27 mouse cellular contexts compared by ENCODE assay signal in the genomic region with DNA sequence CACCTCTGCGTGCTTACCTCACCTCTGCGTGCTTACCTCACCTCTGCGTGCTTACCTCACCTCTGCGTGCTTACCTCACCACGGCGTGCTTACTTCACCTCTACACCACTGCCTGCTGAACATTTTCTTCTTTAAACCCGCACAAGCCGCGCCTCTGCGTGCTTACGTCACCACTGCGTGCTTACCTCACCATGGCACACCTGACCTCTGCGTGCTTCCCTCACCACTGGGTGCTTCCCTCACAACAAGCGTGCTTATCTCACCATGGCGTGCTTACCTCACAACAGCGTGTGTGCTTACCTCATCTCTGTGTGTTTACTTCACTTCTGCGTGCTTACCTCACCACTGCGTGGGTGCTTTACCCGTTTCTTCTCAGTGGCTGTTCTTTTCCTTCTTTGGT.
DNase-seq lines count a peak whose midpoint lies in the region; ATAC-seq and TF ChIP-seq lines count a peak whose summit lies in the region.
"Had no signal": no experiment of that assay in that cellular context is flagged by ENCODE, and none has a peak within 500 bp of the region (broad histone marks: within the 10 kb centered on the region; RNA-seq: fewer than 3 reads in every experiment).

No protein-coding gene starts in this region.

- DNase-seq in testis, postnatal 10 days (ENCODE audit: low spot score), result no peak
- peak; percentile 29 for DNase-seq in ZHBTc4 (ENCODE audit: low read depth, low spot score)
- no peak for DNase-seq in retina, embryonic 14.5 days (ENCODE audit: low spot score)
- DNase-seq in lung, postnatal 14 days, result no peak
- DNase-seq: adrenal gland, adult 8-10 months; adrenal gland, postnatal 25 days; cerebellum, adult 11-12 months; cerebellum, adult 8-10 months; cerebellum, postnatal 10 days; cerebellum, postnatal 36 days; embryo, embryonic 11 days; gastrocnemius, postnatal 25 days; heart, adult 18-20 months; heart, postnatal 14 days; heart, postnatal 4 days had no signal

- no peak overlapping the region for H3K27ac ChIP-seq in testis, adult 2 months (ENCODE audit: control insufficient read depth, insufficient read depth, low read depth, low read length)
- H3K27ac ChIP-seq: embryonic facial prominence, embryonic 10.5 days; embryonic facial prominence, embryonic 13.5 days; forebrain, embryonic 12.5 days; forebrain, embryonic 15.5 days; heart, embryonic 10.5 days; heart, embryonic 13.5 days; hindbrain, embryonic 14.5 days; hindbrain, postnatal 0 days had no signal

- 0 out of 2 replicates have a peak, but pooled peaks cover 3% of the 10 kb centered on the region for H3K9me3 ChIP-seq in megakaryocyte, embryonic 14.5 days
- H3K9me3 ChIP-seq: embryonic facial prominence, embryonic 10.5 days; embryonic facial prominence, embryonic 13.5 days; forebrain, embryonic 12.5 days; forebrain, embryonic 15.5 days; heart, embryonic 10.5 days; heart, embryonic 13.5 days had no signal

- no peaks in the 10 kb centered on the region for H3K27me3 ChIP-seq in megakaryocyte, embryonic 14.5 days (replicated peaks)
- no peaks in the 10 kb centered on the region for H3K27me3 ChIP-seq in testis, adult 2 months (ENCODE audit: control insufficient read depth, insufficient read depth, low read length)
- H3K27me3 ChIP-seq: embryonic facial prominence, embryonic 13.5 days; forebrain, embryonic 12.5 days; forebrain, embryonic 15.5 days; heart, embryonic 13.5 days had no signal

- TF ChIP-seq POLR2A in testis, adult 2 months (IDR thresholded peaks at IDR 0.05; ENCODE audit: control insufficient read depth, low read depth, low read length), result no peak

- no peak for ATAC-seq in megakaryocyte, adult 5-6 weeks (ENCODE audit: poor library complexity, severe bottlenecking)
- ATAC-seq: forebrain, embryonic 15.5 days; hindbrain, postnatal 0 days had no signal

- TF ChIP-seq CTCF in testis, adult 2 months (IDR thresholded peaks at IDR 0.05; ENCODE audit: control insufficient read depth, insufficient read depth, insufficient replicate concordance, low read depth, low read length), result no peak

- no peaks in the 10 kb centered on the region for H3K4me1 ChIP-seq in megakaryocyte, embryonic 14.5 days
- no peaks in the 10 kb centered on the region for H3K4me1 ChIP-seq in testis, adult 2 months (ENCODE audit: control insufficient read depth, insufficient read depth, low read length)
- H3K4me1 ChIP-seq: embryonic facial prominence, embryonic 10.5 days; embryonic facial prominence, embryonic 13.5 days; forebrain, embryonic 15.5 days; heart, embryonic 10.5 days; heart, embryonic 13.5 days had no signal

- H3K4me3 ChIP-seq in megakaryocyte, embryonic 14.5 days (replicated peaks), result peak overlapping the region; percentile 62
- H3K4me3 ChIP-seq in testis, adult 2 months (ENCODE audit: control insufficient read depth, low read depth, low read length), result peak overlapping the region; percentile 34
- H3K4me3 ChIP-seq: embryonic facial prominence, embryonic 10.5 days; embryonic facial prominence, embryonic 13.5 days; erythroblast, embryonic 14.5 days; forebrain, embryonic 12.5 days; forebrain, embryonic 15.5 days; heart, embryonic 10.5 days; heart, embryonic 13.5 days had no signal

- H3K36me3 ChIP-seq in megakaryocyte, embryonic 14.5 days (replicated peaks; ENCODE audit: low read length), result no peaks in the 10 kb centered on the region
- no peaks in the 10 kb centered on the region for H3K36me3 ChIP-seq in testis, adult 2 months (ENCODE audit: control insufficient read depth, insufficient read depth, low read length)
- H3K36me3 ChIP-seq: embryonic facial prominence, embryonic 10.5 days; embryonic facial prominence, embryonic 13.5 days; forebrain, embryonic 12.5 days; forebrain, embryonic 15.5 days; heart, embryonic 10.5 days; heart, embryonic 13.5 days had no signal
